Mouse (Mus musculus): ENCODE data around the gene Arl6ip6. TPM values are rescaled to one million over a fixed set of nuclear protein-coding genes. Genes with fewer than 3 reads are reported as not detected.

Gene Arl6ip6
- 10.5 and 10.8 TPM in 2 replicates for polyA plus RNA-seq (2012; rRNA removed)

GRCm38 (mm10) chr2:53191523-53192220 is at the start of gene Arl6ip6:
Arl6ip6 (plus strand) TSS chr2:53191726.
- TF ChIP-seq POLR2A (IDR thresholded peaks at IDR 0.05; ENCODE audit: extremely low read depth, insufficient read depth, low read length) (peak; percentile 34; the same call in 1 of the 2 replicates), CTCF (IDR thresholded peaks at IDR 0.05; ENCODE audit: extremely low read depth, insufficient read depth, low read length) (no peak)
- H3K4me3 ChIP-seq (ENCODE audit: insufficient read depth, low read length) = peak within 1 kb of the TSS; percentile 99
- H3K27ac ChIP-seq (ENCODE audit: insufficient read depth, low read length) = peak within 1 kb of the TSS; percentile 99
- peaks cover 2% of the 10 kb centered on the region; the same call in 1 of the 2 replicates for H3K4me1 ChIP-seq (ENCODE audit: control insufficient read depth, insufficient read depth, low read length)

DNA sequence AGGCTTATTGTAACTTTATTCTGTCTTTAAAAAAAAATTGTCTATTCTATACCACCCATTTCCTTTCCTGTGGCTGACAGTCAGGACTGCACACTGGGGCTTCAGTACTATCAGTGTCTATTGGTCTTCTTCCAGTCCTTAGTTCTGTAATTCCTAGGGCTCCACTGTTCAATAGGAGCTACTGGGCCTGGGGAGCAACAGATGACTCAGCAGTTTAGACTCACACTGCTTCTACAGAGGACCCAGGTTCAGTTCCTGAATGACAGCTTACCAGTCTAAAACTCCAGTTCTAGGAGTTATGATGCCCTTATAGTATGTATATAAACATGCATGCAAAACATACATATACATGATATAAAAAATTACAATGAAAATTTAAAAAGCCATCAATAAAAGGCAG is 44.7 kb upstream of the Arl6ip6 start:
- H3K4me1 ChIP-seq (ENCODE audit: control insufficient read depth, insufficient read depth, low read length) = no peaks in the 10 kb centered on the region
- TF ChIP-seq POLR2A (IDR thresholded peaks at IDR 0.05; ENCODE audit: extremely low read depth, insufficient read depth, low read length) (no peak), CTCF (IDR thresholded peaks at IDR 0.05; ENCODE audit: extremely low read depth, insufficient read depth, low read length) (no peak)
- H3K27ac ChIP-seq (ENCODE audit: insufficient read depth, low read length) = no peak overlapping the region; the same call in 1 of the 2 replicates
- H3K4me3 ChIP-seq (ENCODE audit: insufficient read depth, low read length) = no peak overlapping the region

- TF ChIP-seq POLR2A (IDR thresholded peaks at IDR 0.05; ENCODE audit: extremely low read depth, insufficient read depth, low read length) (no peak), CTCF (IDR thresholded peaks at IDR 0.05; ENCODE audit: extremely low read depth, insufficient read depth, low read length) (no peak)
- H3K4me3 ChIP-seq (ENCODE audit: insufficient read depth, low read length) = no peak overlapping the region
- no peaks in the 10 kb centered on the region for H3K4me1 ChIP-seq (ENCODE audit: control insufficient read depth, insufficient read depth, low read length)
- no peak overlapping the region for H3K27ac ChIP-seq (ENCODE audit: insufficient read depth, low read length)
Measured at GRCm38 (mm10) chr2:53173966-53174365, 17.6 kb upstream of the Arl6ip6 start.

DNA sequence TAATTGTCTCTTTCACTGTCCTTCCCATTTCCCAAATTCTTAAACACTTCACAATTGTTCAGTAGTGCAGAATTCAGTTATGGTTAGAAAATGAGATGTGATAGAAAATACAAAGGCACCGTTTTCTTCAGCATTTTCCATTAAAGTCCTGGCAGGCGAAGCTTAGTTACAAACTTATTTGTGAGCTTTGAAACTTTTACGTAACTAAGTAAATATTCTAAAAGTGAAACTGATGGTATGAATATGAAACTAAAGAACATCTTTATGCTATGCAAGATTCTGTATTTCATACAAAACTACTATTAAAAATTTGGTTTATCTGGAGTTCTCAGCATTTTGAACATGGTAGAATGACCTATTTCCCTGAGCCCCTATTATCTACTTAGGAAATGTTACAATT is 12.6 kb upstream of the Arl6ip6 start:
- Histone ChIP-seq H3K27ac (ENCODE audit: insufficient read depth, low read length) (no peak overlapping the region), H3K4me3 (ENCODE audit: insufficient read depth, low read length) (no peak overlapping the region), H3K4me1 (ENCODE audit: control insufficient read depth, insufficient read depth, low read length) (no peaks in the 10 kb centered on the region)
- TF ChIP-seq CTCF (IDR thresholded peaks at IDR 0.05; ENCODE audit: extremely low read depth, insufficient read depth, low read length) (no peak), POLR2A (IDR thresholded peaks at IDR 0.05; ENCODE audit: extremely low read depth, insufficient read depth, low read length) (no peak)

- Histone ChIP-seq H3K27ac (ENCODE audit: insufficient read depth, low read length) (no peak overlapping the region), H3K4me1 (ENCODE audit: control insufficient read depth, insufficient read depth, low read length) (no peaks in the 10 kb centered on the region), H3K4me3 (ENCODE audit: insufficient read depth, low read length) (no peak overlapping the region)
- TF ChIP-seq POLR2A (IDR thresholded peaks at IDR 0.05; ENCODE audit: extremely low read depth, insufficient read depth, low read length) (no peak), CTCF (IDR thresholded peaks at IDR 0.05; ENCODE audit: extremely low read depth, insufficient read depth, low read length) (no peak)
Measured at GRCm38 (mm10) chr2:53179876-53180275, 11.7 kb upstream of the Arl6ip6 start.

GRCm38 (mm10) chr2:53189811-53190210 is 1.7 kb upstream of the Arl6ip6 start:
- TF ChIP-seq CTCF (IDR thresholded peaks at IDR 0.05; ENCODE audit: extremely low read depth, insufficient read depth, low read length) = no peak
- no peak for TF ChIP-seq POLR2A (IDR thresholded peaks at IDR 0.05; ENCODE audit: extremely low read depth, insufficient read depth, low read length)
- Histone ChIP-seq H3K27ac (ENCODE audit: insufficient read depth, low read length) (no peak overlapping the region), H3K4me1 (ENCODE audit: control insufficient read depth, insufficient read depth, low read length) (peaks cover 2% of the 10 kb centered on the region; the same call in 1 of the 2 replicates), H3K4me3 (ENCODE audit: insufficient read depth, low read length) (peak overlapping the region; percentile 99; the same call in 1 of the 2 replicates)

GRCm38 (mm10) chr2:53190684-53191511 is 628 bp upstream of the Arl6ip6 start, which contains the start of gene Prpf40a:
Prpf40a (minus strand) TSS chr2:53191284.
- H3K4me3 ChIP-seq (ENCODE audit: insufficient read depth, low read length) = peak within 1 kb of the TSS; percentile 99
- H3K4me1 ChIP-seq (ENCODE audit: control insufficient read depth, insufficient read depth, low read length) = peaks cover 2% of the 10 kb centered on the region; the same call in 1 of the 2 replicates
- TF ChIP-seq CTCF (IDR thresholded peaks at IDR 0.05; ENCODE audit: extremely low read depth, insufficient read depth, low read length) (no peak), POLR2A (IDR thresholded peaks at IDR 0.05; ENCODE audit: extremely low read depth, insufficient read depth, low read length) (peak; percentile 71)
- peak within 1 kb of the TSS; percentile 99 for H3K27ac ChIP-seq (ENCODE audit: insufficient read depth, low read length)

DNA sequence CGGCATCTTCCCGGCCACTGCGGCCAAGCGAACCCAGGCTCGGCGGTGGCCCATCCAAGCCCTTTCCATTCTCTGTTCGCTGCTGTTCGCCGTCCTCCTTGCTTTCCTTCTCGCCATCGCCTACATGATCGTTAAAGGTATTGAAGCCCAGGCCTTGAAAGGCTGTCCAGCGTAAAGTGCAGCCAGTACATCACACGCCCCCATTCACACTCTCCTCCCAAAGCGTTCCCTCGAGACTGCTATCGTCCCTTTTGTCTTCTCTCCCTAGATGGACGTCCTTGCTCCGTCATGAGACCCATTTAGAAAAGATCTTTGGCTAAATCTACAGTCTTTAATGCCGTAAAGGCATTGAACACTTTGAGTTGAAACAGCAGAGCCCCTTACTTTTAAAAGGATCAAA is 860 bp downstream of the Arl6ip6 start:
- TF ChIP-seq POLR2A (IDR thresholded peaks at IDR 0.05; ENCODE audit: extremely low read depth, insufficient read depth, low read length) (no peak), CTCF (IDR thresholded peaks at IDR 0.05; ENCODE audit: extremely low read depth, insufficient read depth, low read length) (no peak)
- H3K27ac ChIP-seq (ENCODE audit: insufficient read depth, low read length) = 0 out of 2 replicates have a peak overlapping the region, but pooled peaks have one; percentile 40
- peak overlapping the region; percentile 99 for H3K4me3 ChIP-seq (ENCODE audit: insufficient read depth, low read length)
- H3K4me1 ChIP-seq (ENCODE audit: control insufficient read depth, insufficient read depth, low read length) = peaks cover 2% of the 10 kb centered on the region; the same call in 1 of the 2 replicates

- no peaks in the 10 kb centered on the region for H3K4me1 ChIP-seq (ENCODE audit: control insufficient read depth, insufficient read depth, low read length)
- TF ChIP-seq POLR2A (IDR thresholded peaks at IDR 0.05; ENCODE audit: extremely low read depth, insufficient read depth, low read length) (no peak), CTCF (IDR thresholded peaks at IDR 0.05; ENCODE audit: extremely low read depth, insufficient read depth, low read length) (no peak)
Measured at GRCm38 (mm10) chr2:53196431-53196830, 4.9 kb downstream of the Arl6ip6 start.

More at GRCm38 (mm10) chr2:53196431-53196830, 4.9 kb downstream of the Arl6ip6 start:
- H3K27ac ChIP-seq (ENCODE audit: insufficient read depth, low read length) = no peak overlapping the region
- H3K4me3 ChIP-seq (ENCODE audit: insufficient read depth, low read length) = no peak overlapping the region

Data from cortical plate, adult 2 months (tissue).